Mouse (Mus musculus) intestine, embryonic 15.5 days (tissue): Measurements from ENCODE around the gene Olfr462. TPM values are rescaled to one million over a fixed set of nuclear protein-coding genes. Genes with fewer than 3 reads are reported as not detected.

Source experiments
- ATAC-seq: fragments of 200-750 bp; cut with Nextera tagmentation; 2 replicates; pipeline ENCODE4 v1.8.0; 2017; ENCODE audit warnings: moderate TSS enrichment, moderate library complexity
- H3K27ac ChIP-seq: fragments of 300-500 bp; sonication (generic); 2 replicates; pipeline ENCODE4 v1.5.1; 2015; ENCODE audit warnings: mild to moderate bottlenecking, inconsistent platforms
- H3K27me3 ChIP-seq: fragments of 300-500 bp; sonication (generic); replicated peaks from 2 replicates; pipeline ENCODE4 v1.6.1; 2015; ENCODE audit warnings: inconsistent platforms
- H3K36me3 ChIP-seq: fragments of 300-500 bp; sonication (generic); 2 replicates; pipeline ENCODE4 v1.6.1; 2015; ENCODE audit warnings: inconsistent platforms
- H3K4me1 ChIP-seq: fragments of 300-500 bp; sonication (generic); replicated peaks from 2 replicates; pipeline ENCODE4 v1.6.1; 2015; ENCODE audit warnings: inconsistent platforms
- H3K4me2 ChIP-seq: fragments of 300-500 bp; sonication (generic); replicated peaks from 2 replicates; pipeline ENCODE4 v1.6.1; 2015; ENCODE audit warnings: mild to moderate bottlenecking, inconsistent platforms
- H3K4me3 ChIP-seq: fragments of 300-500 bp; sonication (generic); replicated peaks from 2 replicates; pipeline ENCODE4 v1.5.1; 2015; ENCODE audit warnings: inconsistent platforms
- H3K9ac ChIP-seq: fragments of 300-500 bp; sonication (generic); 2 replicates; pipeline ENCODE4 v1.6.1; 2015; ENCODE audit warnings: inconsistent platforms
- H3K9me3 ChIP-seq: fragments of 300-500 bp; sonication (generic); 2 replicates; pipeline ENCODE4 v1.6.1; 2016; ENCODE audit warnings: inconsistent platforms
- WGBS: fragments of 180-500 bp; shearing (Covaris S2); methylation state at CpG from one replicate; pipeline ENCODE4 v1.1.7; 2015; 5-methylcytosine and 5-hydroxymethylcytosine counted together
- polyA plus RNA-seq: library from polyadenylated mRNA; unstranded; fragments of >200 nt; fragmentation: Nextera tagmentation; extraction: Ambion mirVana; gene quantifications from 2 replicates; pipeline ENCODE4 v1.2.1, GENCODE M21; 2015

The Olfr462 gene
- polyA plus RNA-seq = not detected in 2 replicates

GRCm38 (mm10) chr11:87892168-87892567 lies at the start of gene Olfr462:
TSS of gene Olfr462 (minus strand) at chr11:87892268.
- Histone ChIP-seq H3K36me3 (no peaks in the 10 kb centered on the region), H3K4me3 (no peak within 1 kb of the TSS), H3K9me3 (no peaks in the 10 kb centered on the region), H3K4me1 (no peaks in the 10 kb centered on the region), H3K27ac (no peak within 1 kb of the TSS), H3K9ac (no peak within 1 kb of the TSS), H3K4me2 (no peak within 1 kb of the TSS), H3K27me3 (no peaks in the 10 kb centered on the region)
- ATAC-seq = no peak
- 87% methylated on average over 6 of the region's 6 CpGs for WGBS

GRCm38 (mm10) chr11:87935467-87935866 lies 43.4 kb upstream of the Olfr462 start:
- Histone ChIP-seq H3K4me1 (no peaks in the 10 kb centered on the region), H3K9ac (no peak overlapping the region), H3K36me3 (no peaks in the 10 kb centered on the region), H3K27me3 (no peaks in the 10 kb centered on the region; the same call in 1 of the 2 replicates), H3K4me2 (no peak overlapping the region), H3K9me3 (no peaks in the 10 kb centered on the region), H3K27ac (no peak overlapping the region), H3K4me3 (no peak overlapping the region)
- ATAC-seq = no peak
- WGBS = 72% methylated on average over 3 of the region's 3 CpGs

GRCm38 (mm10) chr11:87933731-87934130 lies 41.7 kb upstream of the Olfr462 start:
- H3K36me3 ChIP-seq = no peaks in the 10 kb centered on the region
- no peaks in the 10 kb centered on the region for H3K27me3 ChIP-seq
- no peak overlapping the region for H3K4me3 ChIP-seq
- ATAC-seq = no peak
- H3K9me3 ChIP-seq = no peaks in the 10 kb centered on the region
- WGBS = 67% methylated on average over 2 of the region's 2 CpGs
- H3K4me2 ChIP-seq = no peak overlapping the region
- H3K27ac ChIP-seq = no peak overlapping the region
- H3K4me1 ChIP-seq = no peaks in the 10 kb centered on the region
- H3K9ac ChIP-seq = no peak overlapping the region

GRCm38 (mm10) chr11:87930348-87930747 lies 38.3 kb upstream of the Olfr462 start:
- Histone ChIP-seq H3K4me3 (no peak overlapping the region), H3K4me1 (no peaks in the 10 kb centered on the region), H3K9me3 (no peaks in the 10 kb centered on the region), H3K36me3 (no peaks in the 10 kb centered on the region), H3K4me2 (no peak overlapping the region), H3K27me3 (no peaks in the 10 kb centered on the region), H3K9ac (no peak overlapping the region), H3K27ac (no peak overlapping the region)
- ATAC-seq = no peak
- 72% methylated on average over 2 of the region's 2 CpGs for WGBS

GRCm38 (mm10) chr11:87920966-87921365 lies 28.9 kb upstream of the Olfr462 start, which contains the start of gene Olfr464:
TSS of gene Olfr464 (minus strand) at chr11:87920967.
- Histone ChIP-seq H3K9me3 (no peaks in the 10 kb centered on the region), H3K4me1 (no peaks in the 10 kb centered on the region), H3K36me3 (no peaks in the 10 kb centered on the region), H3K4me2 (no peak within 1 kb of the TSS), H3K27me3 (no peaks in the 10 kb centered on the region), H3K4me3 (no peak within 1 kb of the TSS), H3K9ac (no peak within 1 kb of the TSS), H3K27ac (no peak within 1 kb of the TSS)
- no peak for ATAC-seq
- 30% methylated on average over 5 of the region's 5 CpGs for WGBS

GRCm38 (mm10) chr11:87920301-87920700 lies 28.2 kb upstream of the Olfr462 start:
- H3K27ac ChIP-seq = no peak overlapping the region
- H3K4me2 ChIP-seq = no peak overlapping the region
- WGBS = 78% methylated on average over 2 of the region's 2 CpGs
- H3K27me3 ChIP-seq = no peaks in the 10 kb centered on the region
- ATAC-seq = no peak
- H3K9me3 ChIP-seq = no peaks in the 10 kb centered on the region
- H3K36me3 ChIP-seq = no peaks in the 10 kb centered on the region
- no peak overlapping the region for H3K9ac ChIP-seq
- H3K4me1 ChIP-seq = no peaks in the 10 kb centered on the region
- no peak overlapping the region for H3K4me3 ChIP-seq

- H3K9ac ChIP-seq = no peak overlapping the region
- no peak for ATAC-seq
- H3K9me3 ChIP-seq = no peaks in the 10 kb centered on the region
- no peak overlapping the region for H3K27ac ChIP-seq
- H3K4me2 ChIP-seq = no peak overlapping the region
- H3K36me3 ChIP-seq = no peaks in the 10 kb centered on the region
- no peaks in the 10 kb centered on the region for H3K4me1 ChIP-seq
- H3K27me3 ChIP-seq = no peaks in the 10 kb centered on the region
- WGBS = 89% methylated on average over 1 of the region's 1 CpGs
- no peak overlapping the region for H3K4me3 ChIP-seq
Measured at GRCm38 (mm10) chr11:87916005-87916404, 23.9 kb upstream of the Olfr462 start.

- Histone ChIP-seq H3K27me3 (no peaks in the 10 kb centered on the region), H3K27ac (no peak overlapping the region), H3K4me1 (no peaks in the 10 kb centered on the region), H3K9me3 (no peaks in the 10 kb centered on the region), H3K9ac (no peak overlapping the region), H3K36me3 (no peaks in the 10 kb centered on the region), H3K4me3 (no peak overlapping the region), H3K4me2 (no peak overlapping the region)
- ATAC-seq = no peak
- 84% methylated on average over 3 of the region's 3 CpGs for WGBS
Measured at GRCm38 (mm10) chr11:87904331-87904730, 12.3 kb upstream of the Olfr462 start.

- Histone ChIP-seq H3K4me3 (no peak within 1 kb of the TSS), H3K4me1 (no peaks in the 10 kb centered on the region), H3K9ac (no peak within 1 kb of the TSS), H3K36me3 (no peaks in the 10 kb centered on the region), H3K27me3 (no peaks in the 10 kb centered on the region), H3K9me3 (no peaks in the 10 kb centered on the region), H3K4me2 (no peak within 1 kb of the TSS), H3K27ac (no peak within 1 kb of the TSS)
- ATAC-seq = no peak
Measured at GRCm38 (mm10) chr11:87897287-87897686, 5.2 kb upstream of the Olfr462 start, which contains the start of gene Olfr463. TSS of gene Olfr463 (minus strand) at chr11:87897387.

- Histone ChIP-seq H3K27me3 (no peaks in the 10 kb centered on the region), H3K36me3 (no peaks in the 10 kb centered on the region), H3K9me3 (no peaks in the 10 kb centered on the region), H3K4me1 (0 out of 2 replicates have a peak, but pooled peaks cover 3% of the 10 kb centered on the region), H3K4me2 (no peak overlapping the region), H3K4me3 (no peak overlapping the region), H3K27ac (no peak overlapping the region), H3K9ac (no peak overlapping the region)
- WGBS = 76% methylated on average over 5 of the region's 5 CpGs
- no peak for ATAC-seq
Measured at GRCm38 (mm10) chr11:87884856-87885255, 7.2 kb downstream of the Olfr462 start.

- no peak overlapping the region for H3K27ac ChIP-seq
- H3K36me3 ChIP-seq = no peaks in the 10 kb centered on the region
- WGBS = 48% methylated on average over 5 of the region's 5 CpGs
- no peak overlapping the region for H3K4me2 ChIP-seq
- H3K27me3 ChIP-seq = no peaks in the 10 kb centered on the region
- no peak for ATAC-seq
- H3K9ac ChIP-seq = no peak overlapping the region
- H3K9me3 ChIP-seq = no peaks in the 10 kb centered on the region
- 0 out of 2 replicates have a peak, but pooled peaks cover 3% of the 10 kb centered on the region for H3K4me1 ChIP-seq
- H3K4me3 ChIP-seq = no peak overlapping the region
Measured at GRCm38 (mm10) chr11:87883493-87883892, 8.6 kb downstream of the Olfr462 start.

GRCm38 (mm10) chr11:87881714-87882113 lies 10.4 kb downstream of the Olfr462 start:
- no peaks in the 10 kb centered on the region for H3K9me3 ChIP-seq
- H3K4me2 ChIP-seq = no peak overlapping the region
- no peaks in the 10 kb centered on the region for H3K27me3 ChIP-seq
- no peak overlapping the region for H3K27ac ChIP-seq
- no peak overlapping the region for H3K4me3 ChIP-seq
- no peak overlapping the region for H3K9ac ChIP-seq
- 0 out of 2 replicates have a peak, but pooled peaks cover 3% of the 10 kb centered on the region for H3K4me1 ChIP-seq
- H3K36me3 ChIP-seq = no peaks in the 10 kb centered on the region
- no peak for ATAC-seq
- WGBS = 62% methylated on average over 4 of the region's 4 CpGs

- H3K9ac ChIP-seq = no peak overlapping the region
- H3K9me3 ChIP-seq = no peaks in the 10 kb centered on the region
- no peaks in the 10 kb centered on the region for H3K36me3 ChIP-seq
- WGBS = 42% methylated on average over 9 of the region's 9 CpGs
- H3K27ac ChIP-seq = no peak overlapping the region
- 0 out of 2 replicates have a peak overlapping the region, but pooled peaks have one; percentile 20 for H3K4me2 ChIP-seq
- 0 out of 2 replicates have a peak, but pooled peaks cover 3% of the 10 kb centered on the region for H3K4me1 ChIP-seq
- H3K4me3 ChIP-seq = no peak overlapping the region
- ATAC-seq = peak; percentile 67
- H3K27me3 ChIP-seq = no peaks in the 10 kb centered on the region; the same call in 1 of the 2 replicates
Measured at GRCm38 (mm10) chr11:87879826-87880225, 12.2 kb downstream of the Olfr462 start.
